ENCODE assay signal across 12 mouse cellular contexts in genomic region chr15:49647361-49647760, GRCm38 (mm10).
"Had no signal": no experiment of that assay in that cellular context is flagged by ENCODE, and none has a peak within 500 bp of the region (broad histone marks: within the 10 kb centered on the region; RNA-seq: fewer than 3 reads in every experiment).

No protein-coding gene starts in this region.

- H3K4me2 ChIP-seq: lung, embryonic 14.5 days; midbrain, embryonic 12.5 days; midbrain, embryonic 15.5 days; neural tube, embryonic 12.5 days had no signal

- H3K27me3 ChIP-seq: midbrain, embryonic 12.5 days; midbrain, embryonic 15.5 days; neural tube, embryonic 12.5 days had no signal

- H3K9ac ChIP-seq: lung, embryonic 14.5 days; midbrain, embryonic 12.5 days; midbrain, embryonic 15.5 days; neural tube, embryonic 12.5 days had no signal

- H3K4me3 ChIP-seq: midbrain, embryonic 10.5 days; midbrain, embryonic 12.5 days; midbrain, embryonic 15.5 days; neural tube, embryonic 12.5 days had no signal

- H3K4me1 ChIP-seq: midbrain, embryonic 10.5 days; midbrain, embryonic 12.5 days; midbrain, embryonic 15.5 days; neural tube, embryonic 12.5 days had no signal

- H3K36me3 ChIP-seq: midbrain, embryonic 10.5 days; midbrain, embryonic 12.5 days; midbrain, embryonic 15.5 days; neural tube, embryonic 12.5 days had no signal

- H3K27ac ChIP-seq: midbrain, embryonic 10.5 days; midbrain, embryonic 12.5 days; midbrain, embryonic 15.5 days; neural tube, embryonic 12.5 days had no signal

- H3K9me3 ChIP-seq: midbrain, embryonic 10.5 days; midbrain, embryonic 12.5 days; midbrain, embryonic 15.5 days; neural tube, embryonic 12.5 days had no signal

- DNase-seq: lung, adult 18-20 months; lung, embryonic 14.5 days; lung, postnatal 10 days; lung, postnatal 4 days; right cerebral cortex, postnatal 14 days; thymus, adult 18-20 months; thymus, postnatal 14 days; thymus, postnatal 36 days had no signal

- ATAC-seq: midbrain, embryonic 15.5 days had no signal
